Mouse (Mus musculus): Measurements from ENCODE around the gene Ampd3.

DNA sequence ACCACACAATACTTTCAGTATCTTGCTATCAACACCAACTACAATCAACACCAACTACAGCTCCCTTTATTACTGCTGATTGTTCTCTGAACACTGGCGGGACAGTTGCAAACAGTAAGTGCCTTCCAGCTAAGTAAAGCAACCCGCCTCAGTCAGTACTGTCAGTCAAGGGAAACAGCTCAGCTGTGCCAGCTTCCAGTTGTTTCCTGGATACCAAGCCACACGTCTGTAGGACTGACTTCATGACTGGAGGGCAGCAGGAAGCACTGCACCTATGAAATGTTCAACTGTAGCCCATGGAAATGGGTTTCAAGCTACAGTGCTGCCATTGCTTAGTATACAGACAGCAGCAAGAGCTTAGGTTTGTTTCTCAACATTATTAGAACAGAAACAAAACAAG, 66.5 kb downstream of the Ampd3 start:
- TF ChIP-seq CTCF (IDR thresholded peaks at IDR 0.05; ENCODE audit: low read depth, low read length): no peak
- TF ChIP-seq GATA2 (IDR thresholded peaks at IDR 0.05; ENCODE audit: borderline replicate concordance, low read depth, low read length): no peak
- TF ChIP-seq GATA1 (IDR thresholded peaks at IDR 0.05; ENCODE audit: borderline replicate concordance, low read length): no peak

All from G1E (cell line).